Mouse (Mus musculus): ENCODE measurements around the gene Alkbh3. TPM values are rescaled to one million over a fixed set of nuclear protein-coding genes. Genes with fewer than 3 reads are reported as not detected.

Alkbh3 gene
- polyA plus RNA-seq, 2 experiments: 76.2 to 76.3 TPM

DNA sequence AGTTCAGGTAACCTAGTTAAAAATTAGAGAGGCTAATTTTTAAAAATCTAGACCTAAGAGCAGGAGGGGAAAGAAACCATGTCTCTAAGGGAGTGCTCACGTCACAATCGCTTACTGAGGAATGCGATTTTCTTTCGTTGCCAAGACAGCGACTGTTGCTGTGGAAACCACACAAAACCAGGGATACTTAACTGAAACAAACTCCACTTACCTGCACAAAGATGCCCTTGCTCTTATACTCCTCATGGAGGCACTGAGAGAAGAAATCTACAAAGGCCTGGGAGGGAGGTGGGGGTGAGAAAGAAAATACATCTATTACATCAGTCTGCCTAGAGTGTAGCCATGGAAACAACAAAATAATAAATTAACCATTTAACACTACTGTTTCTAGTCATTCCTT is 33.1 kb upstream of the Alkbh3 start:
- no peak for DNase-seq (ENCODE audit: low spot score)
- no peak overlapping the region for H3K27ac ChIP-seq (replicated peaks; ENCODE audit: low read depth, low read length)
- no peaks in the 10 kb centered on the region for H3K4me1 ChIP-seq (ENCODE audit: control insufficient read depth, insufficient read depth, low read length)
- TF ChIP-seq POLR2A (IDR thresholded peaks at IDR 0.05; ENCODE audit: borderline replicate concordance, extremely low read depth, insufficient read depth, insufficient read length): no peak
- H3K27me3 ChIP-seq (ENCODE audit: control insufficient read depth, insufficient read depth, low read length): no peaks in the 10 kb centered on the region
- peaks cover 6% of the 10 kb centered on the region; the same call in 1 of the 2 replicates for H3K36me3 ChIP-seq (ENCODE audit: control insufficient read depth, insufficient read depth, low read length)
- H3K4me3 ChIP-seq (replicated peaks; ENCODE audit: low read length): no peak overlapping the region
- WGBS: 64% methylated on average over 5 of the region's 5 CpGs
- H3K9me3 ChIP-seq (ENCODE audit: control insufficient read depth, low read length): no peaks in the 10 kb centered on the region
- ATAC-seq (ENCODE audit: low FRiP score, low read depth): 0 out of 2 replicates have a peak, but pooled peaks have one; percentile 23
- H3K4me2 ChIP-seq (replicated peaks; ENCODE audit: low read depth, low read length, severe bottlenecking): no peak overlapping the region
- no peak overlapping the region for H3K9ac ChIP-seq (ENCODE audit: low read depth, low read length, severe bottlenecking)

DNA sequence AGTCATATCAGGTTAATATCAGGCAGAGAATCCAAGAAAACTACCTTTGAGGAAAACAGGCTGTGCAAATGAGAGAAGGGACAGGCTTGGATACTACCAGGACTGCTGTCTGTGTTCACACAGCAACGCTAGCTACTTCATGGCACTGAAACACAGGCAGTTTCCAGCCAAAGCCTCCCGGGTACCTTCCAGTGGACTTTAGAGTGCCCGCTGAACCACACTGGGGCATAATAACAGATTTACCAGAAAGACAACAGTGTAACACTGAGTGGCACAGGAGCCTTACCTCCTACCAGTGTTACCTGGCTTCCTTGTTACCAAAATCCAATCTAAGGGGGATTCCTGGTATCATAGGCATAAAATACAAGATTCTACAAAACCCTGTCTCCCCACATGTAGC is 31.9 kb upstream of the Alkbh3 start:
- no peak for DNase-seq (ENCODE audit: low spot score)
- no peaks in the 10 kb centered on the region for H3K4me1 ChIP-seq (ENCODE audit: control insufficient read depth, insufficient read depth, low read length)
- H3K27ac ChIP-seq (replicated peaks; ENCODE audit: low read depth, low read length): no peak overlapping the region
- peaks cover 6% of the 10 kb centered on the region; the same call in 1 of the 2 replicates for H3K36me3 ChIP-seq (ENCODE audit: control insufficient read depth, insufficient read depth, low read length)
- no peak overlapping the region for H3K4me3 ChIP-seq (replicated peaks; ENCODE audit: low read length)
- no peak overlapping the region for H3K9ac ChIP-seq (ENCODE audit: low read depth, low read length, severe bottlenecking)
- ATAC-seq (ENCODE audit: low FRiP score, low read depth): no peak
- H3K27me3 ChIP-seq (ENCODE audit: control insufficient read depth, insufficient read depth, low read length): no peaks in the 10 kb centered on the region
- no peak overlapping the region for H3K4me2 ChIP-seq (replicated peaks; ENCODE audit: low read depth, low read length, severe bottlenecking)
- no peaks in the 10 kb centered on the region for H3K9me3 ChIP-seq (ENCODE audit: control insufficient read depth, low read length)
- 92% methylated on average over 3 of the region's 3 CpGs for WGBS
- no peak for TF ChIP-seq POLR2A (IDR thresholded peaks at IDR 0.05; ENCODE audit: borderline replicate concordance, extremely low read depth, insufficient read depth, insufficient read length)

DNA sequence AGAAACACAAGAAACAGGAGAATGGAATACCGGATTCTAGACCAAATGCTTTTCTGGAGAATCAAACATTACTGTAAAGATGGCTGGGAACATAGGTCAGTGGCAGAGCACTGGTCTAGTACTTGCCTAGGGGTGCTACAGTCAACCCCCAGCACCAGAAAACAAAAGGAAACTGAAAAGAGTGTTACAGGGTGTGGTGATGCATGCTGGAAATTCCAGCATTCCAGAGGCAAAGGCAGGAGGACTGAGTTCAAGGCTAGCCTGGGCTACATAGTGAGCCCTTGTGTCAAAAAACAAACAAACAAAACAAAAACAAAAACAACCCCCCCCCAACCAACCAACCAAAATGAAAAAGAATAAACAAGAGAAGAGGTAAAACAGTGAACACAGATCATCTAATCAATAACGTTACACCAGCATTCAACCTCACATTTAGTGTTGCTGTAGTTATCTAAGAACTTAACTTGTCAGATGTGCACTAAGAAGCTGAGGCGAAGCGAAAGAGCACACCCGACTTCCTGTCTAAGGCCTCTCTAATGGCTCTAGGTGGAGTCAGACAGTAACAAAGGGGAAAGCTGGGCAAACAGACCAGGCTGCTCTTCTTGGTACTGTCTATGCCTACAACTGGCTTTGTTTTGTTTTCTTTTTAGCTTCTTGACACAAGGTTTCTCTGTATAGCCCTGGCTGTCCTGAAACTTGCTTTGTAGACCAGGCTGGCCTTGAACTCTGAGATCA is 30.0 kb upstream of the Alkbh3 start:
- Histone ChIP-seq H3K36me3 (ENCODE audit: control insufficient read depth, insufficient read depth, low read length) (peaks cover 6% of the 10 kb centered on the region; the same call in 1 of the 2 replicates), H3K9me3 (ENCODE audit: control insufficient read depth, low read length) (no peaks in the 10 kb centered on the region), H3K4me3 (replicated peaks; ENCODE audit: low read length) (no peak overlapping the region), H3K27me3 (ENCODE audit: control insufficient read depth, insufficient read depth, low read length) (no peaks in the 10 kb centered on the region), H3K4me1 (ENCODE audit: control insufficient read depth, insufficient read depth, low read length) (no peaks in the 10 kb centered on the region), H3K27ac (replicated peaks; ENCODE audit: low read depth, low read length) (no peak overlapping the region), H3K9ac (ENCODE audit: low read depth, low read length, severe bottlenecking) (no peak overlapping the region), H3K4me2 (replicated peaks; ENCODE audit: low read depth, low read length, severe bottlenecking) (no peak overlapping the region)
- TF ChIP-seq POLR2A (IDR thresholded peaks at IDR 0.05; ENCODE audit: borderline replicate concordance, extremely low read depth, insufficient read depth, insufficient read length): no peak
- 93% methylated on average over 5 of the region's 5 CpGs for WGBS
- DNase-seq (ENCODE audit: low spot score) (no peak), ATAC-seq (ENCODE audit: low FRiP score, low read depth) (no peak)

DNA sequence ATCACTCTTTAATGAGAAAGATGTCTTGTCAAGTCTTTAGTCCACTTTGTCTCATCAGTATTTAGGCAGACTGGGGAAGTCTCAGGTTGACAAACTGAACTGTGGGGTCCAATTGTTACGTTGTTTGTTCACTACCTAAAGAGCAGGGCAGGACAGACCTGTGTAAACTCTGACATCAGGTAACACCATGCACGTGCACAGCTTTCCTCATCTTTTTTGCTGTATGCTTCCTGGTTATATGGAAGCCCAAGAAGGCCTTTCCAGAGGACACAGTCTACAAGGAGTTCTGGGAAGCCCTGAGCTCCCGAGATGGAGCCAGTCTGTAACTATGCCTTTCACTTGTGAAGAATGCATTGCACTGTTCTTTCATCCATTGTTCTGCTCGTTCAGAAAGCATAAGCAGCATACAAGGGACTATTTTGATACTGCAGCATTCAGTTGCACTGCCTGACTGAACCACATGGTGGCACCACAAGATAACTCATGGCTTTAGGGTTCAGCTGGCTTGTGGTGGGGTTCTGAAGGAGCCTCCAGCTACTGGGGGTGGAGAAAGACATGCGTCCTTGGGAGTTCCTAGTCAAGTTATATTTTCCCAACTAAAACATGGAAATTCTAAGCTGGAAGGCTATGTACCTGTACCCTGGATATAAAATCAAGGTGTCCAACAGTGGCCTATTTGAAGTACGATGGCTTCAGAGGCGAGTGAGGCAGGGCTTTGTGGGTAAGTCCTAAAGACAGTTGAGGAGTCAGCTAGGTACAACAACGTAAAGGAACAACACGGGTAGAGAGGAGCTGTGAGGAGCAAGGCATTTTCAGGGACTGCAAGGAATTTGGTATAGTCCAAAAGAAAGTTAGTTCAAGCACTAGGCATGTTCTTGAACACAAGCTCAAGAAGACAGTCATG is 25.1 kb upstream of the Alkbh3 start:
- Histone ChIP-seq H3K27me3 (ENCODE audit: control insufficient read depth, insufficient read depth, low read length) (no peaks in the 10 kb centered on the region), H3K4me2 (replicated peaks; ENCODE audit: low read depth, low read length, severe bottlenecking) (no peak overlapping the region), H3K4me3 (replicated peaks; ENCODE audit: low read length) (no peak overlapping the region), H3K36me3 (ENCODE audit: control insufficient read depth, insufficient read depth, low read length) (peaks cover 19% of the 10 kb centered on the region), H3K9ac (ENCODE audit: low read depth, low read length, severe bottlenecking) (no peak overlapping the region), H3K4me1 (ENCODE audit: control insufficient read depth, insufficient read depth, low read length) (no peaks in the 10 kb centered on the region), H3K9me3 (ENCODE audit: control insufficient read depth, low read length) (no peaks in the 10 kb centered on the region), H3K27ac (replicated peaks; ENCODE audit: low read depth, low read length) (no peak overlapping the region)
- ATAC-seq (ENCODE audit: low FRiP score, low read depth) (peak; percentile 62; the same call in 1 of the 2 replicates), DNase-seq (ENCODE audit: low spot score) (peak; percentile 61)
- TF ChIP-seq POLR2A (IDR thresholded peaks at IDR 0.05; ENCODE audit: borderline replicate concordance, extremely low read depth, insufficient read depth, insufficient read length): no peak
- WGBS: 72% methylated on average over 9 of the region's 9 CpGs

DNA sequence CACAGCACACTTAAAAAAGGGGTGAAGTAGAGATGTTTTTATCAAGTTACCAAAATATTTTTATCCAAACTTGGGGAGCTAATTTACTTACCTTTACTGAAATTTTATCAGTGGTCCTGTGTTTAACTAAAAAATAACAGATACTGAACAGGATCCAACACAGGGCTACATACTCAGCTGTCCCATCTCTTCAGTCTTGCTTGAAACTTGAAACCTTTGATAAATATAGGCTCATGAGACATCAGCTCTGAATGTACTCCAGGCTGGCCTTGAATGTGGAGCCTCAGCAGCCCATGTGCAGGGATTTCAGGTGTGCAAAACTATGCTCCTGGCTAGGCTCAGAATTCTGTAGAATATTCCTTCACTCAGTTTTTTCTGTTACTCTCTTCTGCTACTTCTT is 20.0 kb upstream of the Alkbh3 start:
- Histone ChIP-seq H3K36me3 (ENCODE audit: control insufficient read depth, insufficient read depth, low read length) (peaks cover 22% of the 10 kb centered on the region), H3K27ac (replicated peaks; ENCODE audit: low read depth, low read length) (no peak overlapping the region), H3K27me3 (ENCODE audit: control insufficient read depth, insufficient read depth, low read length) (no peaks in the 10 kb centered on the region), H3K9ac (ENCODE audit: low read depth, low read length, severe bottlenecking) (no peak overlapping the region), H3K4me3 (replicated peaks; ENCODE audit: low read length) (no peak overlapping the region), H3K4me2 (replicated peaks; ENCODE audit: low read depth, low read length, severe bottlenecking) (no peak overlapping the region), H3K4me1 (ENCODE audit: control insufficient read depth, insufficient read depth, low read length) (no peaks in the 10 kb centered on the region), H3K9me3 (ENCODE audit: control insufficient read depth, low read length) (no peaks in the 10 kb centered on the region)
- DNase-seq (ENCODE audit: low spot score) (no peak), ATAC-seq (ENCODE audit: low FRiP score, low read depth) (0 out of 2 replicates have a peak, but pooled peaks have one; percentile 44)
- no peak for TF ChIP-seq POLR2A (IDR thresholded peaks at IDR 0.05; ENCODE audit: borderline replicate concordance, extremely low read depth, insufficient read depth, insufficient read length)

All from limb, embryonic 14.5 days (tissue).